Mouse (Mus musculus) liver, adult 2 months (tissue): Measurements from ENCODE around the gene Snx10. TPM values are rescaled to one million over a fixed set of nuclear protein-coding genes. Genes with fewer than 3 reads are reported as not detected.

ENCODE experiments used
- DNase-seq: peaks from one replicate; pipeline ENCODE4 v3.0.0-alpha.2; 2011; ENCODE audit warnings: low read depth, low spot score; ENCODE audit errors: extremely low read depth
- H3K27ac ChIP-seq: fragments of 200-500 bp; replicated peaks from 2 replicates; pipeline ENCODE4 v1.5.1; 2012; ENCODE audit warnings: low read depth, mild to moderate bottlenecking, control low read depth, inconsistent platforms, low read length; ENCODE audit not compliant: insufficient read depth
- H3K27me3 ChIP-seq: fragments of 200-500 bp; 2 replicates; pipeline ENCODE4 v1.6.1; 2012; ENCODE audit warnings: mild to moderate bottlenecking, moderate library complexity, low read length, inconsistent platforms; ENCODE audit not compliant: control insufficient read depth, insufficient read depth
- H3K36me3 ChIP-seq: fragments of 200-500 bp; 2 replicates; pipeline ENCODE4 v1.6.1; 2012; ENCODE audit warnings: low read length, inconsistent platforms; ENCODE audit not compliant: control insufficient read depth, insufficient read depth
- H3K4me1 ChIP-seq: fragments of 200-500 bp; 2 replicates; pipeline ENCODE4 v1.6.1; 2011; ENCODE audit warnings: low read length; ENCODE audit not compliant: control insufficient read depth, insufficient read depth
- H3K4me3 ChIP-seq: fragments of 200-500 bp; 2 replicates; pipeline ENCODE4 v1.5.1; 2011; ENCODE audit warnings: low read depth, mild to moderate bottlenecking, control low read depth, low read length, moderate library complexity; ENCODE audit not compliant: insufficient read depth
- H3K79me2 ChIP-seq: fragments of 200-500 bp; 2 replicates; pipeline ENCODE4 v1.6.1; 2012; ENCODE audit warnings: inconsistent platforms, mild to moderate bottlenecking, low read length, moderate library complexity; ENCODE audit not compliant: control insufficient read depth, insufficient read depth
- H3K9ac ChIP-seq: fragments of 200-500 bp; 2 replicates; pipeline ENCODE4 v1.6.1; 2012; ENCODE audit warnings: low read depth, mild to moderate bottlenecking, control low read depth, inconsistent platforms, low read length
- CTCF ChIP-seq: fragments of 200-500 bp; IDR thresholded peaks from 2 replicates; pipeline ENCODE4 v1.5.1; 2011; ENCODE audit warnings: low read depth, low read length, control low read depth
- POLR2A ChIP-seq: fragments of 200-500 bp; IDR thresholded peaks from 2 replicates; pipeline ENCODE4 v1.6.1; 2011; ENCODE audit warnings: low read length, control low read depth; ENCODE audit not compliant: insufficient read depth; ENCODE audit errors: extremely low read depth
- WGBS: fragments of 180-500 bp; shearing (Covaris S2); methylation state at CpG from one replicate; pipeline ENCODE4 v1.1.7; 2018; 5-methylcytosine and 5-hydroxymethylcytosine counted together
- polyA plus RNA-seq: library from polyadenylated mRNA; depleted of rRNA; stranded (reverse); fragments of >200 nt; gene quantifications from 2 replicates; pipeline ENCODE4 v1.2.3, GENCODE M21; 2012
- total RNA-seq: library from RNA; depleted of rRNA; stranded (reverse); fragments of >200 nt; gene quantifications from 2 replicates; pipeline ENCODE4 v1.2.3, GENCODE M21; 2014

Gene Snx10
- total and polyA plus RNA-seq, 2 experiments = 3.7 to 33.7 TPM

DNA sequence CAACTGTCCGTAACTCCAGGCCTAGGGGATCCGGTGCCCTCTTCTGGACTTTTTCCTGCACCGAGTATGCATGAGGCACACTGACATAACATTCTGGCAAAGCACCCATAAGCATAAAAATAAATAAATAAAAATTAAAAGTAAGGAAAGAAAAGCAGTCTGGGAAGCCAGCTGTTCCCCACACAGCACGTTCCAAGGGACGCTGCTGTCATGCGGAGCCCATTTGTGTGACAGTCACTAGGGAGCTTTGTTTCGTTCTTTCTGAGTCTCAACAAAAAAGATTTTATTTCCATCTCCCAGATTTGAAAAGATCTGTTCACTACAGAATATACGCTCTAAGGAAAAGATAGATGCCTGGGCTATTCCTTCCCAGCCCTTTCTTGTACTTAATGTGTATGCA is 45.4 kb downstream of the Snx10 start:
- H3K9ac ChIP-seq = no peak overlapping the region
- peaks cover 4% of the 10 kb centered on the region for H3K4me1 ChIP-seq
- no peaks in the 10 kb centered on the region for H3K79me2 ChIP-seq
- H3K36me3 ChIP-seq = peaks cover 9% of the 10 kb centered on the region
- H3K4me3 ChIP-seq = no peak overlapping the region
- H3K27ac ChIP-seq = no peak overlapping the region
- 95% methylated on average over 8 of the region's 8 CpGs for WGBS
- no peak for DNase-seq
- no peak for TF ChIP-seq POLR2A
- no peak for TF ChIP-seq CTCF
- H3K27me3 ChIP-seq = no peaks in the 10 kb centered on the region

DNA sequence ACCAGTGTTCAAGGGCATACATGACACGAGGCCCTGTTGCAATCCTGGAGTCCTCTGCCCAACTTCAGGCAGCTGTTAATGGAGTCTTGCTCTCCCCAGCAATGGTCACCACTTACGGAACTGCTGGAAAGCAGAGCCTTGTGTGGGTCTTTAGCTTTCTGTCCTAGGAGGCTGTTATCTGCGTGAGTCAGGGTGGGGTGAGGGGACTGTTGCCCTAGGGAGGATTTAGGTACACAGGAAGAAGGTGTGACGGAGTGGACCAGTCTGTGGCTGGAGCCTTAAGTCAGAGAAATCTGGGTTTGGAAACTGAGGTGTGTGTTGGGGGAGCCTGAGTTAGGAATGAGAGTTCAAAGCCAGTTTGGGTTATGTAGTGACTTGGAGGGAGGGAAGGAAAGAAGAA is 49.4 kb downstream of the Snx10 start:
- no peaks in the 10 kb centered on the region for H3K79me2 ChIP-seq
- no peak overlapping the region for H3K27ac ChIP-seq
- no peaks in the 10 kb centered on the region for H3K27me3 ChIP-seq
- no peak for TF ChIP-seq POLR2A
- TF ChIP-seq CTCF = no peak
- H3K4me1 ChIP-seq = peaks cover 9% of the 10 kb centered on the region
- H3K4me3 ChIP-seq = no peak overlapping the region
- H3K9ac ChIP-seq = no peak overlapping the region
- 75% methylated on average over 4 of the region's 4 CpGs for WGBS
- peak; percentile 47 for DNase-seq
- H3K36me3 ChIP-seq = peaks cover 10% of the 10 kb centered on the region

DNA sequence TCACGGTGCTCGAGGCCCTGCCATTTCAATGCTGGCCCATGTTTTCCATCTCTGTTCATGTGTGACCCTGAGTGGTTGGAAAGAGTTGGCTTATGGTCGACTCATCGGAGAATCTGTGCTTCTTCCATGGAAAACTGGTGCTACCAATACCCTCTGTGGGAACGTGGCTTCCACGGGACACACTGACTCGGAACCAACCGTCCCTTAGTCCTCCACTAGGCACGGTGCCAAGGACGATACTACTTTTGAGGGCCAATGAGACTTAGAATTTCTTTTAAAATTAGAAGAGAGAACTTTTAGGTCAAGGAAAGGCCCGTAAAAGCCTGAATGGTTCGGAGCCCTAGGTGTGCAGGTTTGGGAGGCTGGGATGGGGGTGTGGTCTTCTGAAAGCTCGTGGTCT is 50.4 kb downstream of the Snx10 start:
- H3K27me3 ChIP-seq = no peaks in the 10 kb centered on the region
- peaks cover 15% of the 10 kb centered on the region for H3K4me1 ChIP-seq
- no peak for DNase-seq
- TF ChIP-seq POLR2A (no peak), CTCF (no peak)
- H3K27ac ChIP-seq = no peak overlapping the region
- no peak overlapping the region for H3K4me3 ChIP-seq
- peaks cover 7% of the 10 kb centered on the region for H3K36me3 ChIP-seq
- no peak overlapping the region for H3K9ac ChIP-seq
- no peaks in the 10 kb centered on the region for H3K79me2 ChIP-seq
- 88% methylated on average over 13 of the region's 13 CpGs for WGBS

DNA sequence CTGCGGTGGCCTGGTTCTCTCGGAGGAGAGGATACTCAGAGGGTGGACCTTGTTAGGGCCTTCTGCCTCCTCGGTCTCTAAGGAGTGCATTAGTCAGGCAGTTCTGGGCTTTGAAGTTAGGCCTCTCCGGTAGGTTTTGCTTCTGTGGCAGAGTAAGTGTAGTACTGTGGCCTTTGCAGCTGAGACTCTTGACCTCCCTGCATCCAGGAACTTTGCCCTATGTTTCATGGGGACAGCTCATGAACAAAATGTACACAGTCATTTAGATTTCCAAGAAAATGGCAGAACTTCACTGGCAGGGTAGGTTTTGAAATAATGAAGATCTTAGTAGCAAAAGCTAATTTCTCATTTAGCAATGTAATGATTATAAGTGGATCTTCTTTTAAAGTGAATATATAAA is 54.7 kb downstream of the Snx10 start:
- H3K36me3 ChIP-seq = peaks cover 17% of the 10 kb centered on the region
- no peaks in the 10 kb centered on the region for H3K79me2 ChIP-seq
- H3K4me3 ChIP-seq = no peak overlapping the region
- peak overlapping the region; percentile 70 for H3K27ac ChIP-seq
- no peak for TF ChIP-seq CTCF
- no peak for TF ChIP-seq POLR2A
- no peaks in the 10 kb centered on the region for H3K27me3 ChIP-seq
- peak; percentile 69 for DNase-seq
- H3K4me1 ChIP-seq = peaks cover 12% of the 10 kb centered on the region
- 66% methylated on average over 4 of the region's 4 CpGs for WGBS
- H3K9ac ChIP-seq = no peak overlapping the region

DNA sequence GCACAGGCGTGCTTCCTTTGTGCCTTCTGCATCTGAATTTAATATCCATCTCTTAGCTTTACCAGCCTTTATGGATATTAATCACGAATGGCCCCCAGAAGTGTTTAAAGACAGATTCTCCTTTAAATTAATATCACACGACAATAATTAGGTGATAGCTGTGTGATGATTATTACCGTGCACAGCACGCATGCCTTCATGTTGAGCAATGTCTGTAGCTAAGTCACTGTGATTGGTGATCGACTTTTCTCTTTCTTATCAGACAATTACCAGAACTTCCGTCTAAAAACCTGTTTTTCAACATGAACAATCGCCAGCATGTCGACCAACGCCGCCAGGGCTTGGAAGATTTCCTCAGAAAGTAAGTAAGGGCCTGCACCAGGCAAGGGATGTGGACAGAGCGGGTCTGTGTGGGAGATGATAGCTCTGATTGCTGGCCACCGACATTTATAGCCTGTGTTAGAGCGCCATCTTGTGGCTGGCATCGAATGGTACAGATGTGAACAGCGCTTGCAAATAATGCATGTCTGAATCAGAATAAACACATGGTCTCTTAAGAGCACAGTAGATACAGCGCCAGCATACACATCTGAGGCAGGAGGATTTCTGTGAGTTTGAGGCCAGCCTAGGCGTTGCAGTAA is 56.5 kb downstream of the Snx10 start:
- 29% methylated on average over 18 of the region's 18 CpGs for WGBS
- peak; percentile 61 for DNase-seq
- Histone ChIP-seq H3K27ac (no peak overlapping the region), H3K4me3 (no peak overlapping the region), H3K27me3 (no peaks in the 10 kb centered on the region), H3K79me2 (no peaks in the 10 kb centered on the region), H3K4me1 (peaks cover 10% of the 10 kb centered on the region), H3K9ac (no peak overlapping the region), H3K36me3 (peaks cover 22% of the 10 kb centered on the region)
- TF ChIP-seq CTCF = peak; percentile 84
- no peak for TF ChIP-seq POLR2A

DNA sequence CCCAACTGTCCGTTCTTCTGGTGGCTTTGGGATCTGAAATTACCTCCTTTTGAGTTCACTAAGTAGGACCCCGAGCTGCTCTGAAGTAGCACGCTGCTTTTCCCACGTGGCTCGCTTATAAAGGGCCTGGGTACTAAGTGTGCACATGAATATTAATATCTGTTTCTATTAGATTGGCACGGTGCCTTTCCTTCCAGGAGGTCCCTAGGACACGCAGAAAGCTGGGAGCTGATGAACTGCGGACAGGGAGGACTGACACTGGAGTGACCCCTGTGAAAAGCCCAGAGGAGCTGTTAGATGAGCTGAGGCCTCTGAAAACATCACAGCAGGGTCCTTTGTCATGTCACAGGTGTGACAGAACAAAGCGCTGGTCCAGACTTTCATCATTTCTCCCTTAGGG is 57.7 kb downstream of the Snx10 start:
- no peak overlapping the region for H3K4me3 ChIP-seq
- 96% methylated on average over 9 of the region's 9 CpGs for WGBS
- H3K4me1 ChIP-seq = peaks cover 10% of the 10 kb centered on the region
- peaks cover 23% of the 10 kb centered on the region for H3K36me3 ChIP-seq
- no peak overlapping the region for H3K27ac ChIP-seq
- H3K79me2 ChIP-seq = no peaks in the 10 kb centered on the region
- TF ChIP-seq POLR2A = no peak
- TF ChIP-seq CTCF = no peak
- no peak for DNase-seq
- H3K27me3 ChIP-seq = no peaks in the 10 kb centered on the region
- no peak overlapping the region for H3K9ac ChIP-seq
